Mouse (Mus musculus): Measurements from ENCODE around the gene Bcl9. TPM values are rescaled to one million over a fixed set of nuclear protein-coding genes. Genes with fewer than 3 reads are reported as not detected.

Bcl9 gene
- total and polyA plus RNA-seq, 3 experiments: 1.1 to 13.5 (median 3.3) TPM

DNA sequence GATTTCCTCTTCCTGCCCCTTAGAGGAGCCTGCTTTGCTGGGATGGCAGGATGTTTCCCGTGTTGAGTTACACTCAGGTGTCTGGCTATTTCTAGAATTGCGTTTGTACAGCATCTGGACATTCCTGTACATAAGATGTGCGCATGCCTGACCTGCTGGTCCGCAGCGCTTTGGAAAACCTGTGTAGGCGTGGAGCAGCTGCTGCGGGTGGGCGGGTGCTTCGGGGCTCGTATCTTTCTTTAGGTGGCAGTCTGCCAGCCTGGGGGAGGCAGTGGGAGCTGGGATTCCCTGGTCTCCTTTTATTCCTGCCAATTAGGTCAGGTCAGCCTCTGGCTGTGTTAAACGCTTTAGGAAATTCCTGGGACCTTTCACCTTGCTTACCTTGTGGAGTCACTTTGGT lies 39.6 kb upstream of the Bcl9 start:
- H3K4me3 ChIP-seq (replicated peaks in 1 of 3; ENCODE audit: low read depth in 2 of 3, low read length in 2 of 3, poor library complexity in 1 of 3): no peak overlapping the region
- H3K79me2 ChIP-seq (replicated peaks; ENCODE audit: control insufficient read depth, extremely low read depth, insufficient read depth, poor library complexity, severe bottlenecking): no peaks in the 10 kb centered on the region
- dilution Hi-C loops (cut with MboI; ENCODE audit: extremely low pct_ligation_motif_present, extremely low pct_unique_long_range_greater_than_20kb, low sequenced_read_pairs): no loop called here
- in situ Hi-C loops (cut with MboI; ENCODE audit: low pct_ligation_motif_present, low pct_unique_long_range_greater_than_20kb, low sequenced_read_pairs): loop anchor here (25.0 kb wide), 1 partner anchor 400 kb away; the partner anchor contains the start of gene Gja8
- no peak for DNase-seq (ENCODE audit: extremely low read depth)
- H3K9me3 ChIP-seq (replicated peaks; ENCODE audit: low read length): no peaks in the 10 kb centered on the region
- no peaks in the 10 kb centered on the region for H3K36me3 ChIP-seq (replicated peaks in 1 of 2; ENCODE audit: control insufficient read depth in 1 of 2, insufficient read depth in 1 of 2, low read length in 1 of 2)
- 0 out of 4 replicates have a peak, but pooled peaks cover 4 to 5% of the 10 kb centered on the region in 2 experiments for H3K4me1 ChIP-seq (ENCODE audit: control insufficient read depth in 1 of 2, insufficient read depth in 2 of 2)
- no peak overlapping the region for H3K27ac ChIP-seq (ENCODE audit: insufficient read depth, low read depth)
- no peak for TF ChIP-seq HCFC1 (IDR thresholded peaks at IDR 0.05; ENCODE audit: low read depth, low read length)
- TF ChIP-seq USF1 (IDR thresholded peaks at IDR 0.05; ENCODE audit: low read depth, low read length): no peak
- TF ChIP-seq NRF1 (IDR thresholded peaks at IDR 0.05; ENCODE audit: low read depth, low read length): 0 out of 2 replicates have a peak, but pooled peaks have one; percentile 15
- no peak for TF ChIP-seq SMC3 (IDR thresholded peaks at IDR 0.05; ENCODE audit: low read depth, low read length)
- TF ChIP-seq ZNF384 (IDR thresholded peaks at IDR 0.05; ENCODE audit: low read depth, low read length): no peak
- no peak for TF ChIP-seq ZMIZ1 (IDR thresholded peaks at IDR 0.05; ENCODE audit: low read depth, low read length)
- no peaks in the 10 kb centered on the region for H3K27me3 ChIP-seq (replicated peaks)
- H3K9ac ChIP-seq (ENCODE audit: insufficient read depth, low read depth): no peak overlapping the region
- peak overlapping the region; percentile 10; the same call in 1 of the 2 replicates for H3K4me2 ChIP-seq (ENCODE audit: insufficient read depth, low read depth, poor library complexity, severe bottlenecking)

DNA sequence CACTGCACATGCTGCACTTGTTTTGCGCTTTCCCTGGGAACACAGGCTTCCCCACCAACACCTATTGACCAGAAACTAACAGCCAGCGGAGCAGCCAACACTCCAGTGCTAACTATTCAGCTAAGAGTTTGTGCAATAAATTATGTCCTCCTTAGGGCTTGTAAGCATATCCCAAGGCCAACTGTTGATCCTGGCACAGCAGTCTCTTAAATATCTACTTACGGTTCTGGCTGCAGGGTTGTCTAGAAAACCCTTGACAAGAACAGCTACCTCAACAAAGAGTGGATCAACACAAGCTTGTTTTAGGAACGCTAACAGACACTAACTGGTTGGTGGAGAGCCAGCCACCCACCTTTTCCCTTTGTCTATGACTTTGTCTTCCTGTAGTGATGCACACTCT lies 38.6 kb upstream of the Bcl9 start:
- Histone ChIP-seq H3K4me3 (replicated peaks in 1 of 3; ENCODE audit: low read depth in 2 of 3, low read length in 2 of 3, poor library complexity in 1 of 3) (no peak overlapping the region), H3K36me3 (replicated peaks in 1 of 2; ENCODE audit: control insufficient read depth in 1 of 2, insufficient read depth in 1 of 2, low read length in 1 of 2) (no peaks in the 10 kb centered on the region), H3K9me3 (replicated peaks; ENCODE audit: low read length) (no peaks in the 10 kb centered on the region), H3K4me2 (ENCODE audit: insufficient read depth, low read depth, poor library complexity, severe bottlenecking) (no peak overlapping the region), H3K27me3 (replicated peaks) (no peaks in the 10 kb centered on the region), H3K4me1 (ENCODE audit: control insufficient read depth in 1 of 2, insufficient read depth in 2 of 2) (0 out of 4 replicates have a peak, but pooled peaks cover 4 to 5% of the 10 kb centered on the region in 2 experiments), H3K79me2 (replicated peaks; ENCODE audit: control insufficient read depth, extremely low read depth, insufficient read depth, poor library complexity, severe bottlenecking) (no peaks in the 10 kb centered on the region), H3K27ac (ENCODE audit: insufficient read depth, low read depth) (no peak overlapping the region), H3K9ac (ENCODE audit: insufficient read depth, low read depth) (no peak overlapping the region)
- TF ChIP-seq CHD2 (IDR thresholded peaks at IDR 0.05; ENCODE audit: low read length): no peak
- TF ChIP-seq CTCF (conservative IDR thresholded peaks at IDR 0.05 in 1 of 2, IDR thresholded peaks at IDR 0.05 in 1 of 2; ENCODE audit: low read depth in 2 of 2, low read length in 2 of 2): no peak
- TF ChIP-seq ZNF384 (IDR thresholded peaks at IDR 0.05; ENCODE audit: low read depth, low read length): no peak
- TF ChIP-seq KAT2A (IDR thresholded peaks at IDR 0.05; ENCODE audit: insufficient replicate concordance, low read length): no peak
- TF ChIP-seq NELFE (IDR thresholded peaks at IDR 0.05; ENCODE audit: low read depth, low read length): no peak
- no peak for TF ChIP-seq E2F4 (IDR thresholded peaks at IDR 0.05; ENCODE audit: insufficient replicate concordance, low read depth, low read length)
- no peak for TF ChIP-seq JUND (conservative IDR thresholded peaks at IDR 0.05; ENCODE audit: low read depth, low read length)
- no peak for TF ChIP-seq USF1 (IDR thresholded peaks at IDR 0.05; ENCODE audit: low read depth, low read length)
- no peak for TF ChIP-seq MYC (IDR thresholded peaks at IDR 0.05; ENCODE audit: low read depth, low read length)
- no peak for TF ChIP-seq PAX5 (IDR thresholded peaks at IDR 0.05; ENCODE audit: low read length)
- no peak for TF ChIP-seq JUN (IDR thresholded peaks at IDR 0.05; ENCODE audit: insufficient read depth, low read depth, low read length)
- no peak for TF ChIP-seq MXI1 (IDR thresholded peaks at IDR 0.05; ENCODE audit: low read depth, low read length)
- no peak for TF ChIP-seq USF2 (conservative IDR thresholded peaks at IDR 0.05; ENCODE audit: low read depth, low read length)
- no peak for TF ChIP-seq ZC3H11A (IDR thresholded peaks at IDR 0.05; ENCODE audit: low read depth, low read length)
- DNase-seq (ENCODE audit: extremely low read depth): no peak
- dilution Hi-C loops (cut with MboI; ENCODE audit: extremely low pct_ligation_motif_present, extremely low pct_unique_long_range_greater_than_20kb, low sequenced_read_pairs) (no loop called here), in situ Hi-C loops (cut with MboI; ENCODE audit: low pct_ligation_motif_present, low pct_unique_long_range_greater_than_20kb, low sequenced_read_pairs) (loop anchor here (25.0 kb wide), 1 partner anchor 399 kb away; the partner anchor contains the start of gene Gja8)

Data from CH12.LX (cell line).